Mouse (Mus musculus) neural tube, embryonic 15.5 days (tissue): ENCODE measurements around the gene Tcf7l2. TPM values are rescaled to one million over a fixed set of nuclear protein-coding genes. Genes with fewer than 3 reads are reported as not detected.

Experiments
- ATAC-seq: fragments of 200-750 bp; cut with Nextera tagmentation; 2 replicates; pipeline ENCODE4 v1.8.0; 2017; ENCODE audit warnings: mild to moderate bottlenecking, moderate TSS enrichment, moderate library complexity; ENCODE audit not compliant: low FRiP score
- H3K27ac ChIP-seq: fragments of 300-500 bp; sonication (generic); replicated peaks from 2 replicates; pipeline ENCODE4 v1.5.1; 2015; ENCODE audit warnings: mild to moderate bottlenecking, inconsistent platforms
- H3K27me3 ChIP-seq: fragments of 300-500 bp; sonication (generic); replicated peaks from 2 replicates; pipeline ENCODE4 v1.6.1; 2015; ENCODE audit warnings: inconsistent platforms
- H3K36me3 ChIP-seq: fragments of 300-500 bp; sonication (generic); 2 replicates; pipeline ENCODE4 v1.6.1; 2015; ENCODE audit warnings: inconsistent platforms
- H3K4me1 ChIP-seq: fragments of 300-500 bp; sonication (generic); 2 replicates; pipeline ENCODE4 v1.6.1; 2015; ENCODE audit warnings: inconsistent platforms
- H3K4me2 ChIP-seq: fragments of 300-500 bp; sonication (generic); 2 replicates; pipeline ENCODE4 v1.6.1; 2015; ENCODE audit warnings: inconsistent platforms, mild to moderate bottlenecking, moderate library complexity
- H3K4me3 ChIP-seq: fragments of 300-500 bp; sonication (generic); replicated peaks from 2 replicates; pipeline ENCODE4 v1.5.1; 2015; ENCODE audit warnings: mild to moderate bottlenecking, inconsistent platforms
- H3K9ac ChIP-seq: fragments of 300-500 bp; sonication (generic); replicated peaks from 2 replicates; pipeline ENCODE4 v1.6.1; 2015; ENCODE audit warnings: mild to moderate bottlenecking, inconsistent platforms
- H3K9me3 ChIP-seq: fragments of 300-500 bp; sonication (generic); replicated peaks from 2 replicates; pipeline ENCODE4 v1.6.1; 2016; ENCODE audit warnings: inconsistent platforms
- WGBS: fragments of 180-500 bp; shearing (Covaris S2); methylation state at CpG from one replicate; pipeline ENCODE4 v1.1.7; 2015; ENCODE audit warnings: mixed read lengths; 5-methylcytosine and 5-hydroxymethylcytosine counted together
- polyA plus RNA-seq: library from polyadenylated mRNA; unstranded; fragments of >200 nt; fragmentation: Nextera tagmentation; extraction: Ambion mirVana; gene quantifications from 2 replicates; pipeline ENCODE4 v1.2.1, GENCODE M21; 2015

The Tcf7l2 gene
- polyA plus RNA-seq, 1 experiment from 2014 or later = 13.3 TPM

DNA sequence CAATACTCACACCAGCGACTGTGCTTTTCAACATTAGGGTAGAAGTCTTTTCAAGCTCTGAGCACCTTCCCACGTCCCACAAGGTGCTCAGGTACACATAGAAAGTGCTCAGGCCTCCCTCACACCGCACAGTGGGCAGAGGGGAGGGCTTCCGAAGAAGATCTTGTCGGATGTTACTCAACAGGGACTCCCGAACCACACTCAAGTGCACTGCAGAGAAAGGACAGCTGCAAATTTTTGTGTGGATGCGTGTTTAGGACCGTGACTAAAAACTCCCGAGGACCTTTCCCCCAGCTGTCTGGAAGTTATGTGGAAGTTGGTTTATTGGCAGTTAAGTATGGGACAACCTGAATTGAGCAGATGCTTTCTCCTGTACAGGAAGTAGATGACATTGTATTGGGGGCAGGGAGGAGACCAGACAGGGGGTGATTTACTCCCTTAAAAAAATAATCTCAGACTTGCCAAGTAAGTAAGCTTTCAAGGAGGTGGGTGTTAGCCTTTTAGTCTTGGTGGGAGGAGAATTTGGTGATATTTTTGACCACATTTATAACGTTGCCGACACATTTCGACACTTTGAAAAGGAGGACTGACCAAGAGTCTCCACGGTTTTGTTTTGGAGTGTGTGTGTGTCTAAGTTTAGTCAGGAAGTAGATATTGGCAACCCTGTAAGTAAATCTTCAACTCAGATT lies 5.8 kb downstream of the Tcf7l2 start:
- no peaks in the 10 kb centered on the region for H3K36me3 ChIP-seq
- H3K9ac ChIP-seq = no peak overlapping the region
- peaks cover 80% of the 10 kb centered on the region for H3K4me1 ChIP-seq
- no peak overlapping the region for H3K27ac ChIP-seq
- peak overlapping the region; percentile 13; the same call in 1 of the 2 replicates for H3K4me2 ChIP-seq
- no peaks in the 10 kb centered on the region for H3K9me3 ChIP-seq
- peaks cover 40% of the 10 kb centered on the region for H3K27me3 ChIP-seq
- H3K4me3 ChIP-seq = no peak overlapping the region
- no peak for ATAC-seq
- 15% methylated on average over 13 of the region's 13 CpGs for WGBS

DNA sequence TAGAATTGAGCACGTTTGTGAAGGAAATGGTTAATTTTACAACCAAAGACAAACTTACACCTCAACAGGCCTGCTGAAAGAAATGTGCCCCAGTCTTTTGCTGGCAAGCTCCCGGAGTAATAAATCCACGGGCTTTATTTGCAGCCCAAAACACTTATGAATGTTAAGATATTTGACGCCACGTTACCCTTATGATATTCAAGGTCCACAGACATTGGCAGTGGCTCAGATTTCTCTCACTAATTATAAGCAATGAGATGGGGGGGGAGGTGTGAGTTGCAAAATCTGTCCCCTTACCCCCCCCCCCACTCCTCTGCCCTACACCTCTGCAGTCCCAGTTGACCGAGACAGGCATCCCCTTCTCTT lies 6.3 kb downstream of the Tcf7l2 start:
- 13% methylated on average over 6 of the region's 6 CpGs for WGBS
- Histone ChIP-seq H3K27me3 (peaks cover 42% of the 10 kb centered on the region), H3K4me1 (peaks cover 79% of the 10 kb centered on the region), H3K9me3 (no peaks in the 10 kb centered on the region), H3K36me3 (no peaks in the 10 kb centered on the region), H3K4me3 (no peak overlapping the region), H3K27ac (no peak overlapping the region), H3K9ac (no peak overlapping the region), H3K4me2 (peak overlapping the region; percentile 13; the same call in 1 of the 2 replicates)
- no peak for ATAC-seq

DNA sequence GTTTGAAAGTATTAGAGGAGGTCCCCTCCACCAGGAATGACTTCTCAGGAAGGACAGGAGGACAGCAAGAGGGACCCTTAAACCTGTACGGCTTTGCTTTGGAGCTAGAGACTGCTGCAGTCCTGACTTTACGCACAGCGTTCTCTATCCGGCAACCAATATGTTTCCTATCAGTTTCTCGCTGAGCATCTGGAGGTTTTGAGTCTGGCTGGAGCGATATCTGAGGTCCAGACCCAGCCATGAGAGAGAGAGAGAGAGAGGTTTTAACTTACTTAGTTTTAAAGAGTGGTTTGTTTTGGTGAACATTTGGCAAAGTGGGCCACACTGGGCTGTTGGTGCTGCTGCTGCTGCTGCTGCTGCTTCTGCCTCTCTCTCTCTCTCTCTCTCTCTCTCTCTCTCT lies 7.2 kb downstream of the Tcf7l2 start:
- H3K4me1 ChIP-seq = peaks cover 72% of the 10 kb centered on the region
- 22% methylated on average over 6 of the region's 6 CpGs for whole genome bisulfite sequencing
- H3K9ac ChIP-seq = no peak overlapping the region
- 0 out of 2 replicates have a peak overlapping the region, but pooled peaks have one; percentile 13 for H3K4me2 ChIP-seq
- H3K4me3 ChIP-seq = no peak overlapping the region
- peaks cover 42% of the 10 kb centered on the region for H3K27me3 ChIP-seq
- H3K27ac ChIP-seq = no peak overlapping the region
- ATAC-seq = no peak
- no peaks in the 10 kb centered on the region for H3K36me3 ChIP-seq
- H3K9me3 ChIP-seq = no peaks in the 10 kb centered on the region

DNA sequence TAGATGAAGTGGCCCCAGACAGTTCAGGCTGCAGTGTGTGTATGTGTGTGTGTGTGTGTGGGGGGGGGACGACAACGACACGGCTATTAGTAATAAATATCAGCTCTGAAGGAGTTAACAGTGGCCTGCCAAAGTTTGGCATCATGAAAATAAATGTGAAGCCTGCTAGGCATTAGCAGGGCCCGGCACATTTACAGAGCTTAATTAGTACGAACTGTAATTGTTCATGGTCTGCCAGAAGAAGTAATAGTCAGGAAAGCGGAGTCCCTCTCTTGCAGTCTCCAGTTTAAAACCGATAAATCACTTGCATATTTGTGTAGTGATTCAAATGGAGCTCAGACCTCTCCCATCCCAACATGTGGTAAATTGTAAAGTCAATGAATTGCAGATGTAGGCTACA lies 7.9 kb downstream of the Tcf7l2 start:
- Histone ChIP-seq H3K27ac (no peak overlapping the region), H3K9me3 (no peaks in the 10 kb centered on the region), H3K4me3 (no peak overlapping the region), H3K4me1 (peaks cover 66% of the 10 kb centered on the region), H3K27me3 (peaks cover 42% of the 10 kb centered on the region), H3K36me3 (no peaks in the 10 kb centered on the region), H3K9ac (no peak overlapping the region), H3K4me2 (peak overlapping the region; percentile 21; the same call in 1 of the 2 replicates)
- 10% methylated on average over 7 of the region's 7 CpGs for WGBS
- peak; percentile 57; the same call in 1 of the 2 replicates for ATAC-seq

DNA sequence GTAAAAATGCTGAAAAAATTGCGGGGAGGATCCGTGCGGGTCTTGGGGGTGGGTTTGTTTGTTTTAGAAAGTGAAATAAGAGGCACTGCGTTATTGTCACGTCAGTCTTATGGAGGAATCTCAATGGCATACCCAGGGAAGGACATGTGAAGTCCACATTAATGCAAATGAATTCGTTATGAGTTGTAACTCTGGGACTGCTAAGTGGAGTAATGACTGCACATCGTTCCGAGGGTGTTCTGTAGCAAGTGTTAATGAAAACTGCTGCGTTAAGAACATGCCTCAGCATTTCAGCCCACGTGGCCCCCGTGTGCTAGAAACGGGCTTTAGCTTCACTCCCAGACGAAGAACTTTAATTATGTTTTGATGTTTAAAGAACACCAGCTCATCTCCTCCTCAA lies 8.4 kb downstream of the Tcf7l2 start:
- Histone ChIP-seq H3K4me3 (no peak overlapping the region), H3K27me3 (peaks cover 42% of the 10 kb centered on the region), H3K4me2 (peak overlapping the region; percentile 21; the same call in 1 of the 2 replicates), H3K9me3 (no peaks in the 10 kb centered on the region), H3K4me1 (peaks cover 61% of the 10 kb centered on the region), H3K27ac (no peak overlapping the region), H3K36me3 (no peaks in the 10 kb centered on the region), H3K9ac (no peak overlapping the region)
- 11% methylated on average over 13 of the region's 13 CpGs for WGBS
- ATAC-seq = no peak

DNA sequence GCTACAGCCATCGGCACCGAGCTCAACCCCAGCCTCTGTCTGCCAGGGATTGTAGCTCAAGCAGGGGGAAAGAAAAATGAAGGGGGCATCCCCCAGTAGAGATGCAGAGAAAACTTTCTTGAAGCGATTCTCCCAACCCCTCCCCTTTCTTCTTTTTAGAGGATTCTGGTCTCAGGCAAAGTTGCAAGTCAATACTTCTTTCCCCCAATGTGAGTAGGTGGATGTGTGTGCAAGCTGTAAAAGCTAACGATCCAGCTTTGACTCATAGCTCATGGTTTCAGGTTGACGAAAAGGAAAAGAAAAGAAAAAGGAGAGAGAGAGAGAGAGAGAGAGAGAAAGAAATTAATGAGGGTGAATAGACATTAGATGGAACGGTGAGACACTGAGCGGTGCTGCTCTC lies 8.8 kb downstream of the Tcf7l2 start:
- Histone ChIP-seq H3K4me3 (no peak overlapping the region), H3K36me3 (no peaks in the 10 kb centered on the region), H3K9ac (no peak overlapping the region), H3K4me2 (peak overlapping the region; percentile 21; the same call in 1 of the 2 replicates), H3K9me3 (no peaks in the 10 kb centered on the region), H3K27ac (no peak overlapping the region), H3K27me3 (peaks cover 42% of the 10 kb centered on the region), H3K4me1 (peaks cover 57% of the 10 kb centered on the region)
- ATAC-seq = no peak
- 11% methylated on average over 7 of the region's 7 CpGs for WGBS

DNA sequence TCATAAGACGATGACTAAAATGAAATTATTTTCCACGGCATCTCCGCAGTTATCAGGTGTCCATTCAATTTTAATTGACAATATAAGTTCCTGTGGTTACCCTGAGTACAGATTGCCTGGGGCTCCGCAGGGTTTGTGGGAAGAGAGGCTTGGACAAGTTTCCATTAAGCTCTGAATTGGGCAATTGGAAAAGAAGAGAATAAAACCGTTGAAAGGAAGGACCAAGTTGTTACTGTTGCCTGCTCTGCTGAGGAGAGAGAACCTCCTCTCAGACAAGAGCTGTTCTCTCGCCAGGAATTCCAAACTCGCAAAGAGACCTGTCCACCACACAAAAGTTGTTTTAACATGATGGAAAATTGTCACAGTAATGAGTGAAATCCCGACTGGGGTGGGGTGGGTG lies 11.2 kb downstream of the Tcf7l2 start:
- Histone ChIP-seq H3K4me2 (no peak overlapping the region), H3K4me3 (no peak overlapping the region), H3K27ac (no peak overlapping the region), H3K36me3 (no peaks in the 10 kb centered on the region), H3K4me1 (peaks cover 48% of the 10 kb centered on the region), H3K9me3 (no peaks in the 10 kb centered on the region), H3K27me3 (peaks cover 31% of the 10 kb centered on the region), H3K9ac (no peak overlapping the region)
- ATAC-seq = no peak
- 35% methylated on average over 8 of the region's 8 CpGs for WGBS

DNA sequence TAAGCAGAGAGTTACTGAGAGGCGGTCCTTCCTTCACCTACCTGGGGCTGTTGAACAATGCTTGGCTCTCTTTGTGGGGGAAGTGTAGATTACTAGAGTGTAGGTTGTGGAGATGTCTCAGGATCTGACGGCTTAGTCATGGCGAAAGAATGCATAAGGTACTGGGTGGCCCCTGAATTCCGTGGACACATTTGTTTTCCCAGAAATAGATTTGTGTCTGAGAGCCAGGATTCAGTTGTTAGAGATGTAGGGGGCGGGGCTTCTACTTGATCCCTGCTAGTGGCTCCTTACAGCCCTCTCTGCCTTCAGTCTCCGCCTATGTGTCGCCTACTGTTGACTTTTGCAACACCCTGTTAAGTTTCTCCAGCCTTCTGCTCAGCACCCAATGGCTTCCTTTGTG lies 12.7 kb downstream of the Tcf7l2 start:
- Histone ChIP-seq H3K27ac (no peak overlapping the region), H3K9me3 (no peaks in the 10 kb centered on the region), H3K9ac (no peak overlapping the region), H3K4me3 (no peak overlapping the region), H3K4me2 (no peak overlapping the region), H3K27me3 (peaks cover 21% of the 10 kb centered on the region), H3K4me1 (peaks cover 34% of the 10 kb centered on the region), H3K36me3 (no peaks in the 10 kb centered on the region)
- ATAC-seq = no peak
- 66% methylated on average over 7 of the region's 7 CpGs for WGBS

DNA sequence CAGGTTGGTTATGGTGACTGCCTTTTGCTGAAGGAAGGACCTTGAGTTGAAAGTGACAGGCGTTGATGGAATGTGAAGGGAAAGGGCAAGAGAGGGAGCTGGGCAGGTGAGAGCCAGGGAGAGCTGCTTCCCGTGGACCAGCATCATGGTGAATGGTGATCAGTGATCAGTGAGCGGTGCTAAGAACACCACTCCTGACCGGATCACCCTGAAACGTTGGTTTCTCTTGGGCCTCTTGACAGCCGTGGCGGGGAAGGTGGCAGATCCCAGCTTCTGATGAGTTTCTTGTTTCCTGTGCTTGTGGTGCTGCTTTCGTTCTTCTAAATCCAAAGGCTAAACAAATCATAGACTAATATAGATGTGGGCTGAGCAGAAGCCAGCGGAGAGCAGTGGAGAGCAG lies 13.8 kb downstream of the Tcf7l2 start:
- H3K9me3 ChIP-seq = no peaks in the 10 kb centered on the region
- H3K4me1 ChIP-seq = peaks cover 22% of the 10 kb centered on the region
- no peak overlapping the region for H3K9ac ChIP-seq
- ATAC-seq = no peak
- no peak overlapping the region for H3K27ac ChIP-seq
- no peaks in the 10 kb centered on the region for H3K36me3 ChIP-seq
- H3K4me3 ChIP-seq = no peak overlapping the region
- H3K27me3 ChIP-seq = peaks cover 21% of the 10 kb centered on the region
- H3K4me2 ChIP-seq = no peak overlapping the region
- 97% methylated on average over 9 of the region's 9 CpGs for WGBS

DNA sequence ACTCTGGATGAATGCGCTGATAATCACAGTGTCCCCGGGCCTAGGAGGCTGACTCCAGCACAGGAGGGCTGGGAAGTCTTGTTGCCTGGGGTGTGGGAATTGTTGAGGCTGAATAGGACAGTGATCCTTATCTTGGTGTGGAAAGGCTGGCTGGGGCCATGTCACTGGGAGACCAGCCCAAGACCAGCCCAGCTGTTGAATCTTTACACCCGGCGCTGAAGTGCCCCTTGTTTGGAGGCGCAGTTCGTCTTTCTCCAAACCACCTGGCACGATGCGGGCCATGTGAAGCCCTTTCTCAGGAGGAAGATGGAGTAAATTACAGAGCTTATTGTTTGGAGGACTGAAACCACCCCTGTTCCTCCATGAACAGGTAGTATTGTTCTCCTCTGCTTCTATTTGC lies 15.1 kb downstream of the Tcf7l2 start:
- ATAC-seq = no peak
- WGBS = 56% methylated on average over 8 of the region's 8 CpGs
- Histone ChIP-seq H3K4me2 (no peak overlapping the region), H3K9me3 (no peaks in the 10 kb centered on the region), H3K9ac (no peak overlapping the region), H3K27ac (no peak overlapping the region; the same call in 1 of the 2 replicates), H3K27me3 (peaks cover 10% of the 10 kb centered on the region), H3K4me3 (no peak overlapping the region), H3K4me1 (peaks cover 17% of the 10 kb centered on the region), H3K36me3 (no peaks in the 10 kb centered on the region)

DNA sequence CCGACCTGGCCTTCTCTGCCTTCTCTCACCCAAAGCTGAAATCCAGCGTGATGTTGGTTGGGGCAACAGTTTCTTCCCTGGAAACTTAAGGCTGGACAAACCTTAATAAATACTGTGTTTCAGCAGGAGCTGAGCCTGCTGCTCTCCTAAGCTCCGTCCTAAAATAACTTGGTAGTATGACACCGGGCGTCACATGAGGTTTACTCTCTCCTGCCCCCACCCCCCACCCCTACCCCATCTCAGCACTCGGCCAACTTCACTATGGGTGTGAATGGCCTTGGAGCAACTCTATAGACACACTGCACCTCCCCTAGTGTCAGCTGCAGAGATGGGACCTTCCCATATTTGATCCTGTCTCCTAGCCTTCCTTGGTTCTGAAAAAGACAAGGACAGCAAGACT lies 15.8 kb downstream of the Tcf7l2 start:
- H3K9ac ChIP-seq = no peak overlapping the region
- H3K4me1 ChIP-seq = peaks cover 13% of the 10 kb centered on the region
- WGBS = 75% methylated on average over 6 of the region's 6 CpGs

DNA sequence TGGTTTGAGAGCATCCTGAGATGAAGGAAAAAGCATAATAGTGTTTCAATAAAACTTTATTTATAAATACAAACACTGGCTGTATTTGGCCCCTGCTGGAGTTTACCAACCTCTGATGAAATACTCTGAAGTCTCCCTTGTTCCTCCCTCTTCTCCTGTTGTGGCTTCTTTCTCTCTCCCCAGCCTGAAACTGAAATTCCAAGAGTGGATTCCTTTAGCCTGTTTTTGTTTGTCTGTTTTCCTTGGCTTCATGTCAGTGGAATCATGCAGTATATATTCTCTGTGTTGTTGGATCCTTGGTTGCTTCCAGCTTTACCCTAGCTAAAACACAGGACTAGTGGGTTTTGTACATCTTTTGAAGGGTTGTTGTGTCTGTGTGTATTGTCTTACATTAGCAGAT lies 16.5 kb downstream of the Tcf7l2 start:
- ATAC-seq = no peak
- H3K9ac ChIP-seq = no peak overlapping the region
- H3K4me3 ChIP-seq = no peak overlapping the region
- H3K36me3 ChIP-seq = no peaks in the 10 kb centered on the region
- H3K27ac ChIP-seq = no peak overlapping the region
- no peaks in the 10 kb centered on the region for H3K27me3 ChIP-seq
- H3K9me3 ChIP-seq = no peaks in the 10 kb centered on the region
- H3K4me1 ChIP-seq = peaks cover 9% of the 10 kb centered on the region
- no peak overlapping the region for H3K4me2 ChIP-seq

More for the DNA sequence above, 15.8 kb downstream of the Tcf7l2 start:
- no peaks in the 10 kb centered on the region for H3K9me3 ChIP-seq
- no peak overlapping the region for H3K4me2 ChIP-seq
- no peak overlapping the region for H3K27ac ChIP-seq
- no peaks in the 10 kb centered on the region for H3K36me3 ChIP-seq
- H3K4me3 ChIP-seq = no peak overlapping the region
- peaks cover 3% of the 10 kb centered on the region for H3K27me3 ChIP-seq
- ATAC-seq = no peak
